Mouse (Mus musculus) adrenal gland, postnatal 10 days (tissue): ENCODE data around the gene Ncoa7. TPM values are rescaled to one million over a fixed set of nuclear protein-coding genes. Genes with fewer than 3 reads are reported as not detected.
"Not testable (repeated sequence)": the region's sequence is repeated elsewhere in the genome, so short reads cannot be mapped to it uniquely, and the experiment has no call there.

Source experiments
- DNase-seq: peaks from one replicate; pipeline ENCODE4 v3.0.0; 2021; ENCODE audit warnings: mixed read lengths
- total RNA-seq, 2 experiments: library from RNA; stranded (reverse); gene quantifications; 2 replicates each; pipeline ENCODE4 v1.2.3; 2021

Ncoa7 gene
- total RNA-seq, 2 experiments from 2014 or later, result 33.4 to 42.0 TPM

- no peak for DNase-seq
Measured at GRCm38 (mm10) chr10:30660564-30661328, 142.4 kb downstream of the Ncoa7 start.

GRCm38 (mm10) chr10:30655655-30656054, 147.5 kb downstream of the Ncoa7 start:
- DNase-seq, result no peak

- DNase-seq, result no peak
Measured at GRCm38 (mm10) chr10:30647681-30648080, 155.4 kb downstream of the Ncoa7 start.

GRCm38 (mm10) chr10:30638216-30638615, 164.9 kb downstream of the Ncoa7 start:
- DNase-seq, result no peak

- DNase-seq, result not testable (repeated sequence)
Measured at GRCm38 (mm10) chr10:30636474-30637154, 166.5 kb downstream of the Ncoa7 start.

- DNase-seq, result no peak
Measured at GRCm38 (mm10) chr10:30632718-30633117, 170.4 kb downstream of the Ncoa7 start.

GRCm38 (mm10) chr10:30629977-30630376, 173.1 kb downstream of the Ncoa7 start:
- no peak for DNase-seq

- DNase-seq, result no peak
Measured at GRCm38 (mm10) chr10:30629513-30629912, 173.6 kb downstream of the Ncoa7 start, which contains the start of gene Hint3. Hint3 (minus strand) TSS chr10:30629632.

GRCm38 (mm10) chr10:30628444-30628843, 174.7 kb downstream of the Ncoa7 start:
- not testable (repeated sequence) for DNase-seq

GRCm38 (mm10) chr10:30627548-30627947, 175.6 kb downstream of the Ncoa7 start:
- DNase-seq, result no peak

- no peak for DNase-seq
Measured at GRCm38 (mm10) chr10:30624161-30625019, 178.7 kb downstream of the Ncoa7 start.

- no peak for DNase-seq
Measured at GRCm38 (mm10) chr10:30622928-30623327, 180.2 kb downstream of the Ncoa7 start.

- no peak for DNase-seq
Measured at GRCm38 (mm10) chr10:30618918-30619210, 184.3 kb downstream of the Ncoa7 start.

- peak; percentile 99 for DNase-seq
Measured at GRCm38 (mm10) chr10:30618091-30618917, 184.8 kb downstream of the Ncoa7 start.

GRCm38 (mm10) chr10:30613039-30613438, 190.1 kb downstream of the Ncoa7 start:
- DNase-seq, result no peak

GRCm38 (mm10) chr10:30609614-30610013, 193.5 kb downstream of the Ncoa7 start:
- DNase-seq, result no peak

GRCm38 (mm10) chr10:30608109-30608508, 195.0 kb downstream of the Ncoa7 start:
- no peak for DNase-seq

- peak; percentile 94 for DNase-seq
Measured at GRCm38 (mm10) chr10:30600542-30600966, 202.6 kb downstream of the Ncoa7 start, which contains the start of gene Trmt11. Trmt11 (minus strand) TSS chr10:30600749.

GRCm38 (mm10) chr10:30600094-30600534, 203.0 kb downstream of the Ncoa7 start:
- no peak for DNase-seq

GRCm38 (mm10) chr10:30587037-30587436, 216.1 kb downstream of the Ncoa7 start:
- DNase-seq, result no peak

GRCm38 (mm10) chr10:30585691-30586090, 217.4 kb downstream of the Ncoa7 start:
- DNase-seq, result no peak
